Mouse (Mus musculus) heart, embryonic 13.5 days (tissue): ENCODE results near the gene Syngr2. TPM values are rescaled to one million over a fixed set of nuclear protein-coding genes. Genes with fewer than 3 reads are reported as not detected.
A peak's percentile ranks its signal among the peaks of the same experiment; 100 is the strongest.

ENCODE experiments used
- ATAC-seq: fragments of 200-750 bp; cut with Nextera tagmentation; 2 replicates; pipeline ENCODE4 v1.8.0; 2017; ENCODE audit warnings: moderate TSS enrichment; ENCODE audit not compliant: insufficient number of reproducible peaks, low FRiP score, low TSS enrichment; ENCODE audit errors: extremely low read depth
- H3K27ac ChIP-seq: fragments of 300-500 bp; sonication (generic); replicated peaks from 2 replicates; pipeline ENCODE4 v1.5.1; 2015; ENCODE audit warnings: moderate library complexity, mild to moderate bottlenecking, inconsistent platforms
- H3K27me3 ChIP-seq: fragments of 300-500 bp; sonication (generic); replicated peaks from 2 replicates; pipeline ENCODE4 v1.6.1; 2015; ENCODE audit warnings: mild to moderate bottlenecking, inconsistent platforms
- H3K36me3 ChIP-seq: fragments of 300-500 bp; sonication (generic); 2 replicates; pipeline ENCODE4 v1.6.1; 2015; ENCODE audit warnings: mild to moderate bottlenecking, inconsistent platforms
- H3K4me1 ChIP-seq: fragments of 300-500 bp; sonication (generic); 2 replicates; pipeline ENCODE4 v1.6.1; 2015; ENCODE audit warnings: inconsistent platforms
- H3K4me2 ChIP-seq: fragments of 300-500 bp; sonication (generic); 2 replicates; pipeline ENCODE4 v1.6.1; 2015; ENCODE audit warnings: inconsistent platforms, mild to moderate bottlenecking, moderate library complexity
- H3K4me3 ChIP-seq: fragments of 300-500 bp; sonication (generic); 2 replicates; pipeline ENCODE4 v1.5.1; 2015; ENCODE audit warnings: moderate library complexity, mild to moderate bottlenecking, inconsistent platforms
- H3K9ac ChIP-seq: fragments of 300-500 bp; sonication (generic); 2 replicates; pipeline ENCODE4 v1.6.1; 2015; ENCODE audit warnings: inconsistent platforms, mild to moderate bottlenecking, moderate library complexity
- H3K9me3 ChIP-seq: fragments of 300-500 bp; sonication (generic); 2 replicates; pipeline ENCODE4 v1.6.1; 2016; ENCODE audit warnings: inconsistent platforms
- WGBS: fragments of 180-500 bp; shearing (Covaris S2); methylation state at CpG from one replicate; pipeline ENCODE4 v1.1.7; 2015; ENCODE audit warnings: mixed read lengths; 5-methylcytosine and 5-hydroxymethylcytosine counted together
- polyA plus RNA-seq: library from polyadenylated mRNA; unstranded; fragments of >200 nt; fragmentation: Nextera tagmentation; extraction: Ambion mirVana; gene quantifications from 2 replicates; pipeline ENCODE4 v1.2.1, GENCODE M21; 2015

Gene Syngr2
- polyA plus RNA-seq, 1 experiment from 2014 or later = 74.8 TPM

GRCm38 (mm10) chr11:117772352-117772751 is 37.1 kb upstream of the Syngr2 start:
- peaks cover 87% of the 10 kb centered on the region for H3K36me3 ChIP-seq
- no peak overlapping the region for H3K27ac ChIP-seq
- ATAC-seq = no peak
- no peaks in the 10 kb centered on the region for H3K27me3 ChIP-seq
- H3K4me1 ChIP-seq = peaks cover 13% of the 10 kb centered on the region
- H3K9me3 ChIP-seq = no peaks in the 10 kb centered on the region
- 93% methylated on average over 7 of the region's 7 CpGs for WGBS
- no peak overlapping the region for H3K4me2 ChIP-seq
- H3K4me3 ChIP-seq = no peak overlapping the region
- no peak overlapping the region for H3K9ac ChIP-seq

DNA sequence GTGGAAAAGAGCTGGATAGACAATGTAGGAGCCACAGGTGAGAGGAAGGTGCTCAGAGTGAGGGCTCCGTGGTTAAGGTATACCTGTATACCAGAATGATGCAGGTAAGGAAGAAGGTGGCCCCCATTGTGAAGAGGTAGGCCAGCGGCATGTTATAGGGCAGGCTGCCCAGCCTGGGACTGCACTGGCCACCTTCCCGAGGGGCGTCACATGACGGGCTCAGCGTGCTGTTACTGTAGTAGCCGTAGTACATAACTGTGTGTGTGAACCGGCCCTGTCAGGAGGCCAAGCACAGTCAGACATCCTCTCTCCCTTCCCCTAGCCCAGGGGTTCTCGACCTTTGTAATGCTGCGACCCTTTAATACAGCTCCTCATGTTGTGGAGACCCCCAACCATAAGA is 34.5 kb upstream of the Syngr2 start:
- peaks cover 78% of the 10 kb centered on the region for H3K36me3 ChIP-seq
- H3K27ac ChIP-seq = no peak overlapping the region
- H3K4me3 ChIP-seq = no peak overlapping the region
- no peaks in the 10 kb centered on the region for H3K27me3 ChIP-seq
- peaks cover 26% of the 10 kb centered on the region for H3K4me1 ChIP-seq
- H3K9ac ChIP-seq = no peak overlapping the region
- ATAC-seq = no peak
- WGBS = 85% methylated on average over 10 of the region's 10 CpGs
- H3K4me2 ChIP-seq = no peak overlapping the region
- no peaks in the 10 kb centered on the region for H3K9me3 ChIP-seq

GRCm38 (mm10) chr11:117775540-117775939 is 33.9 kb upstream of the Syngr2 start:
- H3K36me3 ChIP-seq = peaks cover 73% of the 10 kb centered on the region
- H3K4me3 ChIP-seq = no peak overlapping the region
- H3K4me1 ChIP-seq = peaks cover 32% of the 10 kb centered on the region
- no peaks in the 10 kb centered on the region for H3K27me3 ChIP-seq
- H3K9ac ChIP-seq = no peak overlapping the region
- H3K4me2 ChIP-seq = no peak overlapping the region
- no peak overlapping the region for H3K27ac ChIP-seq
- H3K9me3 ChIP-seq = no peaks in the 10 kb centered on the region
- no peak for ATAC-seq
- WGBS = 88% methylated on average over 12 of the region's 13 CpGs

GRCm38 (mm10) chr11:117776085-117776792 is 33.2 kb upstream of the Syngr2 start:
- Histone ChIP-seq H3K4me2 (no peak overlapping the region), H3K27ac (no peak overlapping the region), H3K4me3 (no peak overlapping the region), H3K9ac (no peak overlapping the region), H3K4me1 (peaks cover 39% of the 10 kb centered on the region), H3K27me3 (no peaks in the 10 kb centered on the region), H3K36me3 (peaks cover 68% of the 10 kb centered on the region), H3K9me3 (no peaks in the 10 kb centered on the region)
- ATAC-seq = no peak
- 86% methylated on average over 14 of the region's 14 CpGs for WGBS

GRCm38 (mm10) chr11:117777111-117777510 is 32.4 kb upstream of the Syngr2 start:
- 89% methylated on average over 5 of the region's 5 CpGs for WGBS
- H3K4me1 ChIP-seq = peaks cover 48% of the 10 kb centered on the region
- no peak for ATAC-seq
- H3K4me3 ChIP-seq = no peak overlapping the region
- H3K4me2 ChIP-seq = no peak overlapping the region
- peaks cover 59% of the 10 kb centered on the region for H3K36me3 ChIP-seq
- no peaks in the 10 kb centered on the region for H3K9me3 ChIP-seq
- no peaks in the 10 kb centered on the region for H3K27me3 ChIP-seq
- H3K27ac ChIP-seq = no peak overlapping the region
- H3K9ac ChIP-seq = no peak overlapping the region

DNA sequence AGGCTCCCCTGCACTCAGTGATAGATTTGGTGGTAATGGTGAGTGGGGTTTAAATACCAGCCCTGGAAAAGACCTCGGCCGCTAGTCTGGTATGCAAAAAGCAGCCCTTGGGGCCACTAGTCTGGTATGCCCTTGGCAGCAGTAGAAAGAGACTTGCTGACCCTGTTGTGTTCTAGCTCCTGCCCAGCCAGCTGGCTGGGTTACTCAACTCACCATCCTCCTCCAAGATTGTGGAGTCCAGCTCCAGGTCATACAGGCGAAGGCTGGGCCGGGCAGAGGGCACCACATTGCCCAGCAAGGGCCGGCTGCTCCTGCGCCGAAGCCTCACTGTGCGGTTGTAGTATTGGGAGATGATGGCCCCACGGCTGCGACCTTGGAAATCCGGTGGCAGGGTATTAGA is 31.4 kb upstream of the Syngr2 start:
- Histone ChIP-seq H3K4me1 (peaks cover 57% of the 10 kb centered on the region), H3K9me3 (no peaks in the 10 kb centered on the region), H3K36me3 (peaks cover 50% of the 10 kb centered on the region), H3K27me3 (no peaks in the 10 kb centered on the region), H3K9ac (0 out of 2 replicates have a peak overlapping the region, but pooled peaks have one; percentile 3), H3K4me3 (peak overlapping the region; percentile 62; the same call in 1 of the 2 replicates), H3K27ac (no peak overlapping the region), H3K4me2 (peak overlapping the region; percentile 100)
- no peak for ATAC-seq
- WGBS = 90% methylated on average over 11 of the region's 11 CpGs

DNA sequence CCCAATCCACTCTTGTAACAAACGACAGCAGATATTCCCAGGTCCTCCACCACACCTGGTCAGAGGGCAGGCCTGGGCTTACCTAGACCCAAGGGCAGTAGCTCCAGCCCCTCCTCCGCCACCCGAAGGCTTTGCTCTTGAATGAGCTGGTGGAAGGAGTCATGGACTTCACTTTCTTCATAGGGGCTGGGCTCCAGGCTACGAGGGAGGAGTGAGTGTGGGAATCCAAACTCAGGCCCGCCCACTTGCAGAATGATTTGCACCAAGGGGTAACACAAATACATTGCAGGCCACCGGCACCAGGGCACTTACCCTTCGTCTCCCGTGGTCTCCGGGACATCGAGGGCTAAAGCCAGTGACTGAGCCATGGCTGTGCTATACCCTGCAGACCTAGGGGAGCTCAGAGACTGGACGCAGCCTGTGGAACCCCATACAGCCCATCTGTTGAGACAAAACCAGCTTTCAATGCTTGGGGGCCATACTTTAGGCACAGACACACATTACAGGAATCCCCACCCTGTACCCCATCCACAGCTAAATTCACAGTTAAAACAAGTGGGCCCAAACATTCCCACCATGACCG is 30.5 kb upstream of the Syngr2 start:
- H3K9me3 ChIP-seq = no peaks in the 10 kb centered on the region
- WGBS = 48% methylated on average over 12 of the region's 12 CpGs
- H3K27ac ChIP-seq = peak overlapping the region; percentile 97
- 0 out of 2 replicates have a peak, but pooled peaks cover 7% of the 10 kb centered on the region for H3K27me3 ChIP-seq
- H3K4me1 ChIP-seq = peaks cover 66% of the 10 kb centered on the region
- peak overlapping the region; percentile 89 for H3K9ac ChIP-seq
- no peak for ATAC-seq
- peak overlapping the region; percentile 62 for H3K4me3 ChIP-seq
- H3K36me3 ChIP-seq = peaks cover 41% of the 10 kb centered on the region
- H3K4me2 ChIP-seq = peak overlapping the region; percentile 100

DNA sequence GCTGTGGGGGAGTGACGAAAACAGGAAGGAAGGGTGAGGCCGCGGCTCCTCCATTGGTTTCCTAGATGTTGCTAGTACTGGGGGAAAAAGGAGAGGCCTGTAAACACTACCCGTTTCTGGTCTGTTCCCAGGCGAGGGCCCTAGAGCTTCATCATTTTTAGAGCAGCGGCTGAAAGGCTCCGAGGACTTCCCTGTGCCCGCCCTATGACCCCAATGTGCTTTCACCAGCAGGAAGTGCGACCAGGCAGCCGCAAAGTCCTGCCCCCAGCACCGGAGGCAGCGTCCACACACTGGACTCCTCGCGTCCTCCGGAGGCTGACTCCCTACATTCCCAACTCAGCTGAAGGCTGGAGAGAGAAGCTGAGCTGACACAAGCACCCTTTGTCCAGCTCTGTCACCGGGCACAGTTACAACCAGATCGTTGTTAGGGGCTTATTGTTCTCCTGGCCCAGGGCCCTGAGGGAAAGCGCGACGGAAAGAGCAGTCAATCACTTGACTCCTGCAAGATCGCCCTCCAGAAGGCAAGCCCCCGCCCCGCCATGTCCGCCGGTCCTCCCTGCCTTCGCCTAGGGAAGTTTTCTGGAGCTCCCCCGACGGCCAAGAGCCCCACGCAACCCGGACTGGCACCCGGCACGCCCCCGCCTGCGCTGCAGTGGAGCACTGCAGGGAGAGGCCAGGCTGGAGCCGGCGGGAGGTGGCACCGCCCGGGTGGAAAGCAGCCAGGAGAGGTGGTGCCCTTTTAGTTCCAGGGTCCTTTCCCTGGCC is 29.9 kb upstream of the Syngr2 start:
- peaks cover 66% of the 10 kb centered on the region for H3K4me1 ChIP-seq

DNA sequence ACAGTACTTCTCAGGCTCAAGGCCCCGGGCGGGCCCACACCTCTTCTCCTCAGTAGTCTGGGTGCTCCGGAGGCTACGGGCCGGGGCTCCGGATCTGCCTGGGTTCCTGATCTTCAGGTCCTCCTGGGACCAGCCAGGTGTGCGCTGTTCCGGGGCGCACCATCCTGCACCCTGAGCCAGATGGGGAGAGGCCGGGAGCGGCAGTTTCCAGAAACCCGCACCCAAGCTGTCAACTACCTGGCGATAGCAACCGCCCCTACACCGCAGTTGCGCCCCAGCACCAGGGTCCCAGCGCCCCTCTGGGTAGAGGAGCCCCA is 29.3 kb upstream of the Syngr2 start:
- ATAC-seq = no peak; the same call in 1 of the 2 replicates
- Histone ChIP-seq H3K27ac (peak overlapping the region; percentile 97), H3K9me3 (no peaks in the 10 kb centered on the region)

More for the DNA sequence above, 29.9 kb upstream of the Syngr2 start:
- H3K36me3 ChIP-seq = peaks cover 35% of the 10 kb centered on the region
- 2% methylated on average over 38 of the region's 38 CpGs for WGBS
- peaks cover 14% of the 10 kb centered on the region; the same call in 1 of the 2 replicates for H3K27me3 ChIP-seq
- peak overlapping the region; percentile 89 for H3K9ac ChIP-seq
- peak overlapping the region; percentile 62 for H3K4me3 ChIP-seq
- H3K4me2 ChIP-seq = peak overlapping the region; percentile 100
- H3K27ac ChIP-seq = peak overlapping the region; percentile 97
- no peaks in the 10 kb centered on the region for H3K9me3 ChIP-seq
- ATAC-seq = peak; percentile 33

DNA sequence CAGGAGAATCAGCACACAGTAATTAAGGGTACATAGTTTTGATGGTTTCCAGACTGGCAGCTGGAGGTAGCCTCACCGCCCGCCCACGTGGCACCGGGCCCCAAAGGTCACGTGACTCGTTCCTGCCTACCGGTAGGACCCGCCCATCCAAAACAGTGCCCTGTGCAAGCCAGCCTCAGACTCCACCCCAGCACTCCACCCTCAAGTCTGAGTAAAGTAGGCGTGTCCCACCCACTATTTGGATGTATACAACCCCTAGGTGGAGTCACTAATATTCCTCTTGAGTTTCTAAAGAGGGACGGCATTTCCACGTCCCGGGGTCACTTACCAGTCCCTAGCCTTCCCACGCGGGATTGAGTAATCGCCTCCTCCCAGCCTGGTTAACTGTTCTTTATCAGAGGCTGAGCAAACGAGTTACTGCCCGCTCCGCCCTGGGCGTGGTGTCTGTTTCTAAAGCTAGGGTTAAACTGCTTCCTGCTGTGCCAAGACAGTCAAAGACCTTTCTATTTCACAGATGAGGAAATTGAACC is 28.8 kb upstream of the Syngr2 start:
- ATAC-seq = peak; percentile 64
- under 1% methylated on average over 19 of the region's 19 CpGs for WGBS
- peaks cover 25% of the 10 kb centered on the region for H3K36me3 ChIP-seq
- H3K27me3 ChIP-seq = peaks cover 17% of the 10 kb centered on the region; the same call in 1 of the 2 replicates
- peak overlapping the region; percentile 62 for H3K4me3 ChIP-seq
- peak overlapping the region; percentile 89 for H3K9ac ChIP-seq
- peaks cover 66% of the 10 kb centered on the region for H3K4me1 ChIP-seq
- H3K27ac ChIP-seq = peak overlapping the region; percentile 97
- H3K4me2 ChIP-seq = peak overlapping the region; percentile 100
- no peaks in the 10 kb centered on the region for H3K9me3 ChIP-seq

More for the DNA sequence above, 29.3 kb upstream of the Syngr2 start:
- H3K27me3 ChIP-seq = peaks cover 14% of the 10 kb centered on the region; the same call in 1 of the 2 replicates
- peaks cover 66% of the 10 kb centered on the region for H3K4me1 ChIP-seq
- peak overlapping the region; percentile 62 for H3K4me3 ChIP-seq
- H3K36me3 ChIP-seq = peaks cover 30% of the 10 kb centered on the region
- H3K9ac ChIP-seq = peak overlapping the region; percentile 89
- WGBS = 2% methylated on average over 17 of the region's 17 CpGs
- H3K4me2 ChIP-seq = peak overlapping the region; percentile 100

DNA sequence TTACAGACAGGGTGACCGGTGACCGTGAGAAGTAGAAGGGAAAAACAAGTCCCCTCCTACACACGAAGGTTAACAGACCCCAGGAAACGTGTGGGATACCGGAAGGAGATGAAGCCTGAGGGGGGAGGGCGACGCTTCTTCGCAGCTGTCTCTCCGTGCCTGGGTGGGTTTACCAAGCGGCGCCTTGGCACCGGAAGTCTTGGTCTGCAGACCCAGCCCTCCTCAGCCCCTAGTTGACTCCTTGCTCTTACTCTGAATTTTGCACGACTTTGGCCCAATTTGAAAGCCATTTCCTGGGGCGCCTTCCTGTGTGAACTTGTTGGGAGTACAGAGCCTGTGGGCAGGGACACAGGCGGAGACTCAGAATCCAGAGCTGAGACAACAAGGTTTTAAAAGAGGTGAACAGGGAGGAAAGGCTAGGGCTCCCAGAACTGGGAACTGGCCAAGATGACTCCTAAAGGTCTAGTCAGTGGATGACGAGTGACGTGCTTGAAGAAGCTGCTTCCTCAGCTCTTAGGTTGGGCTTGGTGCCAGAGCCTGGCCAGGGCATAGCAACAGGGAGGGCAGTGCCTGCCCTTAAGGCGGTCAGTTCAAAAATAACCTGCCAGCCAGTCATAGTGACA is 28.2 kb upstream of the Syngr2 start:
- peak; percentile 11; the same call in 1 of the 2 replicates for ATAC-seq
- H3K4me1 ChIP-seq = peaks cover 66% of the 10 kb centered on the region
- H3K4me2 ChIP-seq = peak overlapping the region; percentile 100
- H3K9ac ChIP-seq = peak overlapping the region; percentile 89
- 16% methylated on average over 18 of the region's 18 CpGs for WGBS
- H3K27me3 ChIP-seq = peaks cover 17% of the 10 kb centered on the region; the same call in 1 of the 2 replicates
- peak overlapping the region; percentile 62 for H3K4me3 ChIP-seq
- H3K36me3 ChIP-seq = peaks cover 18% of the 10 kb centered on the region
- peak overlapping the region; percentile 97 for H3K27ac ChIP-seq
- no peaks in the 10 kb centered on the region for H3K9me3 ChIP-seq
